Mouse (Mus musculus) spleen, postnatal 14 days (tissue): ENCODE measurements around the gene Zfp771.
A peak's percentile ranks its signal among the peaks of the same experiment; 100 is the strongest.

Source experiments
- DNase-seq, 2 experiments: peaks; one replicate each; pipeline ENCODE4 v3.0.0; 2021 to 2022; ENCODE audit warnings: low spot score in 2 of 2

Zfp771 gene

DNA sequence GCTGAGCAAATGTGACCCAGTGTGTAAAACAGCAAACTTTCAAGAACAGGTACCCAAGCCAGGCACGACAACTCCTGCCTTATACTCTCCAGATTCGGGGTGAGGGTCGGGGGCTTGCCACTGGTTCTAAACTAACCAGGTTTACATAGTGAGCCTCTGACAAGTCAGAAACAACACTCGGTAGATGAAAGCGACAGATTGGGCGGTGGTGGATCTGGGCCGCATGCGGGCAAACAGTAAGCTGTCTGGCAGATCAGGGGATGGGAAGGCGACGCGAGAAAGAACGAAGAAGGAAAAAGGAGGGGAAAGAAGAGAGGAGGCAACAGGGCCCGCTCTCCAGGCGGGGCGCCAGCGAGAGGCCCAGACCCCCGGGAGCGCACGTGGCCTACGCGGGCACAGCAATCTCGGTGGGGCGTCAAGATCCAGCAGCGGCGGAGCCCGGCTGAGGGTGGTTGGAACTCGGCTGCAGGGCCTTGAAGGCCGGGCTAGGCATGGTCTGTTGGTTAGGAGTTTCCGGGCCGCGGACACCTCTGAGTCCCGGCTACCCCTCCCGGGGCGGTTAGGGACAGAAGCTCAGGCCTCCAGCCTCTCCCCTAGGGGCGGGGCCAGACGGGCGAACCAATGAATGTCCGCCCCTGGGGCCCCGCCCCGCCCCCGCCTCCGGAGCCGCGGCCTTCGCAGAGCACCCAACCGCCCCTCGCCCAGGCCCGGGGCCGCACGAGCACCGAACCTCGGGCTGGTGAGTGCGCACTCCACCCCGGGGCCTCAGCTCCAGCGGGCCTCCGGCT, at the start of gene Zfp771:
Gene Zfp771, plus strand, starts transcription at position 405 of the 788 bp plus-strand sequence.
- DNase-seq = peak; percentile 87 to 90

DNA sequence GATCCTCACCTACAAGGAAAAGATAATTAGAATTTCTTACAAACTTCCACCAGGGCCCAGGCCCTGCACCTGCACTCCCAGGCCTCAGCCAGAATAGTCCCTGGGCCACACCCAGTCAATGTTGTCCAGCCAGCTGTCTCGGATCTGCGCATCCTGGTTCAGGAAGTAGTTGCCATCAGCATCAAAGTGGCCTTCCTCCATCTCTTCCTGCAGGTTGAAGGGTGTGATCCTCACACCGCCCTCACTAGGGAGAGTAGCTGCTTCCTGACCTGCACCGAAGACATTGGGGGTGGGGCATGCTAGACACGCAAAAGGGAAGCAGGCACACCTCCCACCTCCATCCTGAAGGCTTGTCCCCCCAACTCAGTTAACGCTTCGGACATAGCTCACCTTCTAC, 49.4 kb upstream of the Zfp771 start:
- no peak for DNase-seq

DNA sequence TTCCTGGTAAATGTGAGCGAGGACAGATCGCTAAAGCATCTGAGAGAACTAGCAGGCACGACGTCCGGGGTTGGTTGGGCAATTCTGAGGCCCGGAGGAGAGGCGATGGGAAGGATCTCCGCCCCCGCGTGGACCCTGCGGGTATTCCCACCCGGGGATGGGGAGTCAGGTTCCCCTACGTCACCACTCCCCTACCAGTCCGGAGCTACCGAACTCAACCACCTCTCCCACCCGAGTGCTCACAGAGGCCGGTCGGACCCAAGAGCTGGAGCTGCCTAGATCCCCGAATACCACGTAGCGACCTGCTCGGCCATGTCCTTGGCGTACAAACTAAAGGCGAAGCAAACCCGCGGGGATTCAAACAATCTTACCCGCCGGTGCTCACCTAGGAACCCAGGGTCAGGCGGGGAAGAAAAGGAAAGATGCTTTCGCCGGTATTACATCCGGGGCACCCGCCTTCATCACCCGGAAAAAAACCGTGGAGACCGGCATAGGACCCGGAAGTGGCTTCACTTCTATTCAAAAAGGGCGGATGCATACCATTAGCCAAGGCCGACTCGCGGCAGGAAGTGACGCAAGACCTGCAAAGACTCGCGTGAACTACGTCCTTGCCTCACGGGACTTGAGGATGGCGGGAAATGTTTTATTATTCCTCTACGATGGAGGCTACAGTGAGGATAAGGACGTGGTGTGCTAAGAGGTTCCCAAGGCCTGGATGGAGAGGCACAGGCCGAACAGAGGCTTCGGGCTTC, 48.4 kb upstream of the Zfp771 start, which contains the start of gene Cd2bp2:
Gene Cd2bp2, minus strand, starts transcription at position 507 of the 752 bp plus-strand sequence.
- peak; percentile 86 to 89 for DNase-seq

DNA sequence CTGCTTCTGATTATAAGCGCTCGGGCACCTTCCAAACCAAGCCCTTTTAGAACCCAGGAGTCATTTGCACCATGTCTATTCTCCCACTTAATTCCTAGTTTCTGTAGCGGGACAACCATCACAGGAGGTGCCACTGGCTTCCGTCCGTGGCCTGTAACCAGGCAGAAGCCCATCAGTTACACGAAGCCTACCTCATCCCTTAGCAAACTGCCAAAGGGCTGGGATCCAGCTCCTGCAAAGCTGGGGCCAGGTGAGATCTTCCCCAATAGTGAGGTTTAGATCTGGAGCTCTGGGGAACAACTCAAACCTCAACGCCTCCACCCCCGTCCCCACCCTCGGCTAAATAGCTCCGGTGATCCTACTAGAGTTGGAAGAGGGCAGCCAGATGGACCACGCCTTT, 47.6 kb upstream of the Zfp771 start:
- no peak for DNase-seq

DNA sequence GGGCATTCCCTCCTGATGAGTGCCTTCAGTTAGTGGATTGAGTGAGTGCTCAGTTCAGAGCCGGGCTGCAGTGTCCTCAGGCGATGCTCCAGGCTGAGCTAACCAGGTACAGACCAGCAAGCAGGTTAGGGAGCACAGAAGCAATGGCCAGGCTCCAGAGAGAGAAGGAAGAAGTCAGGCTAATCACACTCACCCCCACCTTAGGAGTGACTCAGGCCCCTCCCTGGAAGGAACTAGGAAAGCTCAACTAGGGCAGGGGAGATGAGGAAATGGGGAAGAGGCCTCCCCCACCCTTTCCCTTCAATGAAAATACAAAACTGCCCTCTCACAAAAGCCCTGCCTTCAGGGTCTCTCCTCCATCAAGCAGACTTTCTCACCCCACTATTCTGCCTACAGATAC, 37.5 kb upstream of the Zfp771 start:
- no peak for DNase-seq

DNA sequence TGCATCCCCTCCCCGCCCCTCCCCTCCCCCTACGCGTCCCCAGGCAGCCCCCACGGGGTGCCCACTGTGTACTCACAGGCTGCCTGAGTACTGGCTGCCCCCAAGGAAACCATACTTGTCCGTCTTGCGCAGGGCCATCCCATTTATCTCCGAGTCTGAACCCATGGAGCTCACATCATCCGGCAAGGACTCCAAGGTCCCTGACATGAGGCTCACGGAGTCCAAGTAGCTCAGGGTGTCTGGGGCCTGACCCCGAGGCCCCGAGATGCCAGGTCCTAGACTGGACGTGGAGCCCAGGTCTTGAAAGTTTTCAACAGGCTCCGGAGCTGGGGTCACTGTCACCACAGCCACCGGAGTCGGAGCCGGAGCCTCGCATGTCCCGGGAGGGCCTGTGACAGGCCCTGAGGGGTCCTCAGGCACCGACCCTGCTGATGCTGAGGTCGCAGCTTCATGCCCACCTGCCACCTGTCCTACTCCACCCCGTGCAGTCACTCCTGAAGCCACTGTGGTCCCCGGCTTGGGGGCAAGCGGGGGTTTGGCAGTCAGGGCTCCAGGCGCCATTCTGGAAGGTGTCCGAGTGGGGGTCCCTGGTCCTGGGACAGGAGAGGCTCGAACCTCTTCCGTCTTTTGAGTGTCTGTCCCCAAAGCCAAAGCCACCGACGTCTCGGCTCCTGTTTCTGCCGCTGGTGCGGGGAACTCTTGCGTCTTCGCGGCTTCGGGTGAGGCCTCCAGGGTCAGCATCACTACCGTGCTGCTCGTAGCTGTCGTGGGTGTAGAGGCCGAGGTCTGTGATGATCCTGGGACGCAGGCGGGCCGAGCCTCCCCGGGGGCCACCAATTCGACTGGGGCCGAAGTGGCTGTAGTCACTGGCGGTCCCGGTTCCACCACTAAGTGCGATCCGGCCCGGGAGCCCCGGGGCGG, 36.4 kb upstream of the Zfp771 start:
- DNase-seq = peak; percentile 37 to 50

DNA sequence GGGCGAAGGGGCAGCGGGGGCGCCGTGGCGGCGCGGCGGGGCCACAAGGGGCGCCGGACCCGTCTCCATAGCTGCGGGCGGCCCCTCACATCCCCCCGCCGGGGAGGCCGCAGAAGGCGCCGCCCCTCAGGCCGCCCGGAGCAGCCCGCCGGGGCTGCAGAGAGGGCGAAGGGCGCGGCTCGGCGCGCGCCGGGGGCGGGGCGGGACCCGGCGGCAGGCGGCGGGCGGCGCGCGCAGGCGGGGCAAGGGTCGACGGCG, 35.9 kb upstream of the Zfp771 start, which contains the start of gene Tbc1d10b:
Gene Tbc1d10b, minus strand, starts transcription at position 174 of the 258 bp plus-strand sequence.
- no peak for DNase-seq

DNA sequence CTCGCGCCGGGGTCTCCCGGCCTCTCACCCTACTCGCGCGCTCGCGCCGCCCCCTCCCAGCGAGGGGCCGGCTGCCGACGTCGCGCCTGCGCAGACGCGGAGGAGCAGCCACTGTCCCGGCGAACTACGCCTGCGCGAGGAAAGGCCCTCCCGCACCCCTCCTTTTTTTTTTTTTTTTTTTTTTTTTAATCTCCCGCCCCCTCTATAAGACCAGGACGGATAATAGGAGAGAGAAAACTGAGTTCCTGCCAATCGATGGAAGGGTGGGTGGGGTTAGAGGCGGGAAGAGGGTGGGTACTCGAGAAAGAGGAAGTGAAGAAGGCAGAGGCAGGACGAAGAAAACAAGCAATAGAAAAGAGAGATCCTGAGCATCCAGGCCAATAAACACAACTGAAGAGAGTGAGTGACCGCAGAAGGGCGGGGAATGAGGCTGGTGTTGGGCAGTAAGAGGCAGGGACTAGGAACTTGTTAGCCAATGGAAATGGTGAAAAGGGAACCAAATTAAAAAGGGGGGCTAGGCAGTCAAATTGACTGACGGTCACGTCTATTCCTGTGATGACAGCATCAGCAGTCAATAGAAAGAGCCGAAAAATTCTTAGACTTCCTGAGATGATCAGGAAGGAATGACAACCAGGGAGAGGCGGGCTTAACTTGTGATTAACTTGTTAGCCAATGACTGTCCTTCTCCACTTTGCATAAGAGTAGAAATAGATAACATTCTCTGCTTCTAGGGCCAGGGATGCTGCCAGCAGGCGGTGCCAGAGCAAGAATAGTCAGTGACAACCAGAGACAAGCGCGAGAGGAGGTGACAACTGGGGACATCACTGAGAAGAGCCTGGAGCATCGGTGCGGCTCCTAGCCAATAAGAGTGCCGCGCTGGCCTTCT, 35.3 kb upstream of the Zfp771 start, which contains the start of gene Mylpf:
Gene Mylpf, plus strand, starts transcription at position 338 of the 886 bp plus-strand sequence.
- peak; percentile 79 to 84 for DNase-seq

DNA sequence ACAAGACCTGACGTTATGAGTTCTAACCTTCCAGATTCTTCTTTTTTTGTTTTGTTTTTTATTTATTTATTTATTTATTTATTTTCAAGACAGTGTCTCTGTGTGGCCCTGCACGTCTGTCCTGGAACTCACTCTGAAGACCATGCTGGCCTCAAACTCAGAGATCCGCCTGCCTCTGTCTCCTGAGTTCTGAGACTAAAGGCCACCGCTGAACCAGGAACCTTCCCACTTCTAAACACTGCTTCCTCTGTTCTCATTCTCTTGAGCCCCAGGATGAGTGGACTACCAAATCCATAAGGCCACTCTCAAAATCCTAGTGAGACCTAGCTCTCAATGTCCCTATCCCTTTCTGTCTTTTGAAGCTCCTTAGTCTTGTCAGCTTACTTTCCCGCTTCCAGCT, 34.2 kb upstream of the Zfp771 start:
- no peak for DNase-seq

DNA sequence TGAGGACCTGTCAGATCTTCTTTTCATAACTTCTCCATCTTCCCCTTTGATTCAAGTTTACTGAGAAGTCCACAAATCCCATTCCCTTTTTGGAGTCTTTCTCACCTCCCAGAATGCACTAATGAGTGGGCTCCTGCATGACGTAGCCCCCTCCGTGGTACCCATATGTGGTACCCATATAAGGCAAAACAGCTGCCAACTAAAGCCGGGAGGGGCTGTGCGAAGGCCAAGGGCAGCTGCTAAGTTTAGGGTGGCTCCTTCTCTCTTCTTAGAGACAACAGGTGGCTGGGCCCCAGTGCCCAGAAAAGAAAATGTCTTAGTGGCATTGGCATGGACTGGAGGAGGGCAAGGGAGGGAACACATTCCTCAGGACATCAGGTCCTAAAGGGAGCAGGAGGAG, 33.8 kb upstream of the Zfp771 start:
- DNase-seq = no peak

DNA sequence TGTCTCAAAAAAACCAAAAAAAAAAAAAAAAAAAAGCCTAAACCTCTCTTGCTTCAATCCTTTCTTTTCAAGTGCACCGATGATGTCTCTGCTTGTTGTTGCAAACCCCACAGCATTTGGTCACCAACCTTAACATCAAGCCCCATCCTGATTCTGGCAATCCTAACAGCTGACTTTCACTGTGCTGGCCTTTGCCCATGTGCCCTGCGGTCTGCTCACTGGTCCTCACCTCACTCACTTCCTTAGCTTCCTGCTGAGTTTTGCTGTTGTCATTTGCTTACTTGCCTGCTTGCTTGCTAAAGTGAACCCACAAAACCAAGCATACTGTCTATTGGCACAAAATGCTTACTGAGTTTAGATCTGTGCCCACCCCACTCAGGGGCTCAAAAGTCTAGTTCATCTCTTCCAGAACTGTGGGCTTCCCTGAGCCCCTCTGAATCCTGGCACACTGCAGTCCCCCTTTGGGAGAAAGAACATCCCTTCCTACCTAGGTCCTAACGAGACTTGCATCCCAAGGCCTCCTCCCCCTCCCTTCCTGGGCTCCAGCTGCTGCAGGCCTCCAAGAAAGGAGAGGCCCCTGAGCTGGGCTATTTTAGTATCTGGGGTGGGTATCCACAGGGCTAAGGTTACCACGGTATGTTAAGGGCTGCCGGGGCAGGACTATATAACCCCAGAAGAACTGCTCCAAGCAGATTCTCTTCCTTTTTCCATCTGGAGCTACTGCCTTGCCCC, 32.9 kb upstream of the Zfp771 start:
- no peak for DNase-seq

DNA sequence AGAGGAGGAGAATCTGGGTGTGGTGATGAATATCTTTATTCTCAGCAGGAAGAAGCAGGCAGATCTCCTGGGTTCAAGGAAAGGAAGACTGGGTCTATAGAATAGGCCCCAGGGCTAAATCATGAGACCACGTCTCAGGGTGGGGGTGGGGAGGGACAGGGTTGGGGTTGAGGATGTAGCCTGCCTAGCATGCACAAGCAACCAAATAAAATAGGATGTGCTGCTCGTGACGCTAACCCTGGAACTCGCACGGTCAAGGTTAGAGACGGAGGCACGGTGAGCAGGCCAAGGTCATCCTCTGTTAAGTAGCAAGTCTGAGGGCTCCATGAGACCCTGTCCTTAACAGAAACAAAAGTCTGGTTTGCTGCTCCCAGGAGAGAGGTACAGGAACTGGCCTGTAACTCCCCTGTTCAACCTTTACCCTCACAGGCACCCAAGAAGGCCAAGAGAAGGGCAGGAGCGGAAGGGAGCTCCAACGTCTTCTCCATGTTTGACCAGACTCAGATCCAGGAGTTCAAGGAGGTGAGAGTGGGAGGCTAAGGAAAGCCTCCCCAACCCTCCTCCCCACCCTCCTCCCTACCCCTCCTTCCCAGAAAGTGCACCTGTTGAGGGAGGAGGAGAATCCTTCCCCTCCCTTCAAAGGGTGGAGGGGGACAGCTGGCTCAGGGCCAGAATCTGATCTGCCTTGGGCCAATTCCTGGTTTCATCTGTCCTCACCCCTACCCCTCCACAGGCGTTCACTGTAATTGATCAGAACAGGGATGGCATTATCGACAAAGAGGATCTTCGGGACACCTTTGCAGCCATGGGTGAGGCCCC, 31.4 kb upstream of the Zfp771 start:
- no peak for DNase-seq

DNA sequence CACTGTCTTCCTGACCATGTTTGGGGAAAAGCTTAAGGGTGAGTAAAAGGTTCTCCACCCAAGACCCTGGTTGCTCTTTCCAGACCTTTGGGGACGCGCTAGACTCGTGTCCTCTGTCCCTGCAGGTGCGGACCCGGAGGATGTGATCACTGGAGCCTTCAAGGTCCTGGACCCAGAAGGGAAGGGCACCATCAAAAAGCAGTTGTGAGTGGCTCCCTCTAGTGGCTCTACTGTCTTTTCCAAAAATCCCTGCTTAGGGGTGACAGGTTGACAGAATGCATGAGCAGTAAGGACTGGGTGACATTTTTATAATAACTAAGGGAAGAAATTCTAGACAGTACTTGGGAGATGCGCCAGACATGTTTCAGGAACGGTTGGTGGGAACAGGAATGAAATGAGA, 30.6 kb upstream of the Zfp771 start:
- DNase-seq = no peak

DNA sequence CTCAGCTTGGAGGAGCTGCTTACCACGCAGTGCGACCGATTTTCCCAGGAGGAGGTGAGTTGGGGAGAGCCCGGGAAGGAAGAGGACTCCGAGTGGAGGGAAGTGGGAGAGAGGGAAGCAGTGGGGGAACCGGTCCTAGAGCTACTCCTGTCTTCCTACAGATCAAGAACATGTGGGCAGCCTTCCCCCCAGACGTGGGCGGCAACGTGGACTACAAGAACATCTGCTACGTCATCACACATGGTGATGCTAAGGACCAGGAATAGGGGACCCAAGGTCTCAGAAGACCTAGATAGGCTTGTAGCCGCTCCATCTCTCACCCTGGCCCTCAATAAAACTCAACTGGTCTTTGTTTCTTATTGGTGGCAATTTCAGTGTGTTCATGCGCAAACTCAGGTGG, 30.1 kb upstream of the Zfp771 start:
- DNase-seq = no peak

DNA sequence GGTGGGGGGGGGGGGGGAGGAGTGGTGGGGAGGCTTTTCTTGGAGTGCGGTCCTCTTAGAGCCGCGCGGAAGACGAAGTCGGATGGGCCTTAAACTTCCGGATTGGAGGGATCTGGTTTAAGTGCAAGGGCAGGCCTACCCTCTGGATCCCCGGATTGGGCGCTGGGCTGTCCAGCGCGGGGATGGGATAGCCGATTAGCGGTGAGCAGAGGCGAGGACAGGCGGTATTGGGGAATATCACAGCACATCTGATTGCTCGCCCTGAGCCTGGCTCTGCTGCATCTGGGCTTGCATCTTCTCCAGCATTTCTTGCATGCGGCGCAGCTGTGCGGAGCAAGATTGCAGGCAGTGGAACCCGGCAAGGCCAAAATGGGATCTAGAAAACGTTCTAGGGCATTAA, 29.6 kb upstream of the Zfp771 start:
- no peak for DNase-seq

DNA sequence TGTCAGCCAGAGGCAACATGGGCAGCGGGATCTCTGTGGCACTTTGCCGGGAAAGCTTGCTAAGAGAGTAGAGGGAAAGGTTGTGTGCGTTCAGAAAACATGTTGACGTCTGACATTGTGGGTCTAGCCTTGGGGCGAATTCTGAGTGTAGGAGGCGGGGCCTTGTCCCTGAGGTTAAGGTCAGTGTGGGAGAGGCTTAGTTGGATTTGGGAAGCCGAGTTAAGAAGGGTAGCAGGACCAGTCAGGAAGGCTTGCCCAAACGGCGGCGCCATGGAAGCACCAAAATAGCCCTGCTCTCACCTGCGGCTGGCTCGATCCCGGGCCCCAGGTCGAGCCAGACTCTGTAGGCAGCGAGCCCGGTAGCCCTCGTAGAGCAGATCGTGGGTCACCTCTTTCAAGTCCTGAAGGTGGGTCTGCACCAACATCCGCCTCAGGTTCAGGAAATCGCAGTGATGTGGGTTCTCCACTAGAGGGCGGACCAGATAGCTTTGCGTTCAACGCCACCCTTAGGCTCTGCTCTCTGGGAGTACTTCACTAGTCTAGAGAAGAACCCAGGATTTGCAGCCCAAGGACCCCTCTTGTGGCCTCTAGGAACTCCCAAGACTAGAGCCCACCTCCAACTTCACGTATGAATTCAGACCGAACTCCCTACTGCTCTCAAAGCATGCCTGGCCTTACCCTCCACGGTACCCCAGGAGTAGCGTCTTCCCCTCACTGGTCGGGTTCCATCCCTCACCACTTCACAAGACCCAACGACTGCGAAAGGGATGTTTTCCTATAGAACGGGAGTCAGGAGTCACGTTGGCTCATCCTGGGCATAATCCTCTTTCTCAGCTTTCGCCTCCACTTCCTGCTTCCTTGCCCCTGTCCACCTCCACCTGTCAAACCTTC, 28.8 kb upstream of the Zfp771 start:
- DNase-seq = peak in 1 of 2 experiments; percentile 66

DNA sequence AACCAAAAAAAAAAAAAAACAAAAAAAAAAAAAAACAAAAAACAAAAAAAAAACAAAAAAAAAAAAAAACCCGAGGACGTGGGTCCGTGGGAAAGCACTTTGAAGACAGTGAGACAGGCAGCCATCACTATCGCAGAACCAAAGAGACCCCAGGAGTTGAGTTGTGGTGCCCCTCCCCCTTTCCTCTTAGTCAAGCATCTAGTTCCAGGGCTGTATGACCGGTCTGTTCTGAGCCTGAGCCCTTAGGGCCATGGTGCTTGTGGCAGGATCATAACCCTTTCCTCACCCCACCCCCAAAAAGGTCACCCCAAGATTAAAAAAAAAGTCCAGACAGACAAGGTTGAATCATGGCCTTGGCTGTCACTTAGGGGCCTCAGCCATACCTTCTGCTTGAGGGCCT, 27.8 kb upstream of the Zfp771 start:
- no peak for DNase-seq

DNA sequence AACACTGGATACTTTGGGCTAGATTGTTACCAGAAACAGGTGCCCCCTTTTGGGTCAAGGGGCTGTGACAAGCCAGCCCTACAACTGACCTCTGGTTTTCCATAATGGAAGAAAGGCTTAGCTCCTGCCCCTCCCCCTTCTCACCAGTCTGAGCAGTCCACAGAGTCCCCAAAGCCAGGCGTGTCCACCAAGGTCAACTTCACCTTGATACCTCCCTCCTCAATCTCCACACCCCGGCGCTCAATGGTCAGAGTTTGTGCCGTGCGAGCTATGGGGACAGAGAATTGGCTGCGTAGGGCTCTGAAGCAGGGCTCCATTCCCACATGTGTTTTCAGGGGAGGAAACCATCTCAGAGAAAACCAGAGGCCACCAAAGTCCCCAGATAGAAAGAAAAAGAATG, 26.6 kb upstream of the Zfp771 start:
- no peak for DNase-seq
